Mouse (Mus musculus) ES-Bruce4 (cell line): ENCODE measurements around the gene Oxsr1.

ENCODE experiments used
- CTCF ChIP-seq: IDR thresholded peaks from one replicate; pipeline ENCODE4 v1.8.1; 2011; ENCODE audit warnings: low read depth, low read length
- EP300 ChIP-seq: IDR thresholded peaks from 2 replicates; pipeline ENCODE4 v1.6.1; 2011; ENCODE audit warnings: low read depth, low read length; ENCODE audit not compliant: insufficient read depth

- TF ChIP-seq EP300 (no peak), CTCF (no peak)
Observed at GRCm38 (mm10) chr9:119199151-119199861, 122.9 kb downstream of the Oxsr1 start.
